Mouse (Mus musculus) natural killer cell, adult 2 months (primary cell): ENCODE results near the gene Kif1b.
"Not testable (repeated sequence)": the region's sequence is repeated elsewhere in the genome, so short reads cannot be mapped to it uniquely, and the experiment has no call there.

Source experiments
- DNase-seq, 2 experiments: peaks; one replicate each; pipeline ENCODE4 v3.0.0; 2022; ENCODE audit warnings: low spot score in 2 of 2

The Kif1b gene

DNA sequence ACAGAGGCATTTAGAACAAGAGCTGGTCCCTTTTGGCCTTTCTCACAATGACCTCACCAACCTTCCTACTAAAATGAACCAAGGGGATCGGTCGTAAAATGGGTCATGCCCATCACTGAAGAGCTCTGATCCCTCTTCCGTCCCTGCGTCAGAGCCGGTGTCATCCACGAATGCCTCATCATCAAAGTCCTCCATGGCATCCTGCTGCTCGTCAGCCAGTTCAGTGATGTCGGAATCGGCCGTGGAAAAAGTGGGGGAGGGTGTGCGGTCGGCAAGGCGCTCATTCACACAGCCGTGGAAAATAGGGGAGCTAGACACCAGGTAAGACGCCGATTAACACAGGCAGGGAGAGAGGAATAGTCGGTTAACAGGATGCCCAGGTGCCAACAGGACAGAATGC lies 87.0 kb downstream of the Kif1b start:
- no peak for DNase-seq

DNA sequence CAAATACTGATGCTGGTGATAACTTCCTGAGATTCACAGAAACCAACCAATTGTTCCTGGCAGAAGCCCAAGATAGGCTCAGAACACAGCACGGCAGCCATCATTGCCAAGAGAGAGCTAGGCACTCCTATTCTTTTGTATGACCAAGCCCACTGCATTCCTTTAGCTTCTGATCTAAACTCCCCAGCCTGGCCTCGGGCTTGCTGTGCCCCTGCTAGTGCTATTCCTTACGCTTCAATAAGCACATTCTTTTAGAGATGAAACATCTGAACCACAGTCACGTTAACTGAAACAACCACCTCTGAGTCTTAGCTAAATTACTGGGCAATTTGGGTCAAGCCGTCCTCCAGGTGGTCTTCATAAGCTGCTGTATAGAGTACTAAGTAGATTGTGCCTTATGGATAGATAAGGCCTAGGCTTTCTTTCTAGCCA lies 87.4 kb downstream of the Kif1b start:
- no peak for DNase-seq

DNA sequence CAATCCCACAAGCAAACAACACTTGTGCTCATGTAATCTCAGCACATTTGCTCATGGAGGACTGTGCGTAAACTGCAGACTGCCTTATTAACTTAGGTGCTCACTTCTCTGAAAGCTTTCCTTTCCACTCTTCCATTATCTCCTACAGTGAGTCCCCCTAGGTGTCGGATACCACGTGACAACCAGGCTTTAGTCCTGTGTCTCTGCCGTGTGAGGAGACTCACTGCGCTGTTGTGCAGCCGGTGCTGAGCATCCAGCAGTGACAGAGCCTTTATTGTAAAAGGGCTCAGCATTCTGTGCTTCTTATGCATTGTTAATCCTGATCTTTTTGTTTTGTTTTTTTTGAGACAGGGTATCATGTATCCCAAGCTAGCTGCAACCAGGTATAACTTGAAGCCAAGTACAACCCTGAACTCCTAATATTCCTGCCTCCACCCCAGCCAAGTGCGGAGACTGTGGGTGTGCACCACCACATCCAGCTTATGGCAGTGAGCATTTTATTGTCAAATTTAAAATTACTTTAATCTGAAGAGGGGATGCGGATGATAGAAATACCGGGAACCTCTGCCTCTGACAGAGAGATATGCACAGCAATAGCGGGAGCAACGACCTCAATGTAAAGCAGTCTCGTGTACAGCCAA lies 88.0 kb downstream of the Kif1b start:
- DNase-seq: no peak

DNA sequence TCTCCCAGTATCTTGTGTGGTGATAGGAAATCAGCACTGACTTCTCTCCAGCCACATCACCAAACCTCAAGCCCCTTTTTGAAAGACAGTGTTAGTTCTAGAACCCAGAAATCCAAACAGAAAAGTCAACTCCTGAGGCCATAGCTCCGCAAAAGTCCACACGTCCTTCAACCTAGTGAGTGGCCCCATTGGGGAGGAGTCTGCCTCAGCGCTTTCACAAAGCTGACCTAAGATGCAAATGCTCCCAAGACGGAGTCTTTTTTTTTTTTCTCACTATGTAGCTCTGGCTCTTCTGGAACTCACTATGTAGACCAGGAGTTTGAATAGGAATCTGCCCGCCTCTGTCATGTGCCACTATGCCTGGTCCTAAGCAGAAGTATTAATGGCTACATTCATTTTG lies 89.0 kb downstream of the Kif1b start:
- DNase-seq: no peak

DNA sequence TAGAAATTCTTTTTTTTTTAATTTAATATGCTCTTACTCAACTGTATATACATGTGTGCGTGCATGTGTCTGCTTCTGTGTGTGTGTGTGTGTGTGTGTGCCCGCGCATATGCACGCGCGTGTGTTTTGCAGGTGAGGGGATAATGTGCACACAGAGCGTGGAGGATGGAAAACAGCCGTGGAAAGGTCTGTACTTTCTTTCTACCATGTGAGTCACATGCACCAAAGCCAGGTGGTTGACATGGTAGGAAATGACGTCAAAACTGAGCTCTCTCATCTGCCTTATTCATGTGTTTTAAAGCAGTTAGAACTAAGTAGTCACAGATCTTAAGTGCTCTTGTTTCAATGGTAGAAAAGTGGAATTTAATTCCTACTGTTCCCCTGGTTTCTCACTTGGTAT lies 91.5 kb downstream of the Kif1b start:
- no peak for DNase-seq

DNA sequence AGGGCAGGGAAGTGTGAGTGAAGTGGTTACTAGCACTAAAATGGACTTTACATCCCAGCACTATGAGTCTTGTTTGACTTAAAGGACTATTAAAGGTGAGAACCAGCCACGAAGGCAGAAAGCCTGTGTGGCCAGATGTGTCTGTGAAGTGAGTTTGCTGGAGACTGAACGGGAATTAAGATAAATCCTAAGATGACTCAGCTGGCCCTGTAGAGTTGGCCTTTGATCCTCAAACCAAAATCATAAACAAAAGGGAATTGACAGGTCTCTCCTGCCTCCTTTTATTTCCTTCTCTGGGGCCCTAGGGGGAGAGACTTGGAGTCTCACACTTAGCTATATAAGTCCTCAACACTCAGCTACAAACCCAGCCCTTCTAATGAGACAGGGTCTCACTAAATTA lies 92.1 kb downstream of the Kif1b start:
- no peak for DNase-seq

DNA sequence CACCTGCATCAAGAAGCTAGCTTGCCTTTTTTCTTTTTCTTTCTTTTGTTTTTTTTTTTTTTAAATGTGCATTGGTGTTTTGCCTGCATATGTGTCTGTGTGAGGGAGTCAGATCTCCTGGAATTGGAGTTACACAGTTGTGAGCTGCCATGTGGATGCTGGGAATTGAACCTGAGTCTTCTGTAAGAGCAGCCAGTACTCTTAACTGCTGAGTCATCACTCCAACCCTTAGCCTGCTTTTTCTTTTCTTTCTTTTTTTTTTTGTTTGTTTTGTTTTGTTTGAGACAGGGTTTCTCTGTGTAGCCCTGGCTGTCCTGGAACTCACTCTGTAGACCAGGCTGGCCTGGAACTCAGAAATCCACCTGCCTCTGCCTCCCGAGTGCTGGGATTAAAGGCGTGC lies 93.0 kb downstream of the Kif1b start:
- DNase-seq: not testable (repeated sequence)

DNA sequence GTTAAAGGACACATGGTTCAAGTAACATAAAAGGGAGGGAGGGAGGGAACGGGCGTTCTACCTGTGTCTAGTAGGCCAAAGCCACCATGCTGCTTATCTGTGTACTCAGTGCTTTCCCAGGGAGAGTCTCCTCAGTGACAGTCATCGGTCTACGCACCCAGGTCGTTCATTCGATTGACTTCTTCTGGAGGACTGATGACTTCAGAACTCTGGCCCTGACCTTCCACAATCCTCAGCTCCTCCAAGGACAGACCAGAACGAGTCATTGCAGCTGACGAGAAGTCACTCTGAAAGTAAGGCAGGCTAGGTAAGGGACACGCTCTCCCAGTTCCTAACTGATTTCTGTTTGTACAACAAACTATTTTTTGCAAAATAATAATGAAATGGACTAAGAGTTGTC lies 94.0 kb downstream of the Kif1b start:
- no peak for DNase-seq

DNA sequence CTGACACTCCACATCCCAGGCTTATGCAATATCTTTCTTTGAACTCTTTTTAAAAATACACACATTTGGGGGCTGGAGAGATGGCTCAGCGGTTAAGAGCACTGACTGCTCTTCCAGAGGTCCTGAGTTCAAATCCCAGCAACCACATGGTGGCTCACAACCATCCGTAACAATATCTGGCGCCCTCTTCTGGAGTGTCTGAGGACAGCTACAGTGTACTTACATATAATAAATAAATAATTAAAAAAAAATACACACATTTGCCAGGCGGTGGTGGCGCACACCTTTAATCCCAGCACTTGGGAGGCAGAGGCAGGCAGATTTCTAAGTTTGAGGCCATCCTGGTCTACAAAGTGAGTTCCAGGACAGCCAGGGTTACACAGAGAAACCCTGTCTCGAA lies 96.1 kb downstream of the Kif1b start:
- DNase-seq: peak in 1 of 2 experiments; percentile 12

DNA sequence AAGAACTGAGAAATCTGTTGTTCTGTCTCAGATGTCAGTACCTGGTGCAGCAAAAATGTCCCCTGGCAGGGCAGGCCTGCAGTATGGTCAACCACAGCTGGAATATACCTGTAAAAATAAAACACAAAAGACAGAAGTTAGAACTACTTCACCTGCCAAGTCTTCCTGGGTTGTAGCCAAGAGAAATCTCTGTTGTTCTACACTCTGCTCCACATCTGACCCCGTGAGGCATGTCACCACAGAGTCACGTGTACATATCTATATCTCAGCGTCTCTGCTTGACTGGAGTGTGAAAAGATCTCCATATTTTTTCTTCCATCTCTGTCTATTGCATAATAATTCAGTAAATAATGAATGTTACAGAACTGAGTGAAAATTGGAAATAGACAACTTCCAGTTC lies 105.0 kb downstream of the Kif1b start:
- no peak for DNase-seq

DNA sequence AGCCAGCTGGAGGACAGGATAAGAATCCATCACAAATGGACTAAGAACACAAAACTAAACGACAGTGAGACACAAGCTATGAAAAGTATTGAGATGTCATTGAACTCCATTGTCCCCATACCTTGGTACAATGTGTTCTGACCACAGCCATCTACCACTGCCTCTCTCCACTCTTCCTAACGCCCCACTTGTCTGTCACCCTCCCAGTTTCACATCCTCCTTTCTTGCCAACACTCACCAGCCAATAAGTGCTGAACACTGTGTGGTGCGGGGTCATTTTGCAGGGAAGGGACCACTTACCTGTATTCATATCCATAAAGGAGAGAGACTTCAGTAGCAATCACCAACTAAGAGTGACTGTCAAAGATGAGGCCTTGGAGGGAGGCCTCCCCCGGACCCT lies 106.4 kb downstream of the Kif1b start:
- DNase-seq: no peak

DNA sequence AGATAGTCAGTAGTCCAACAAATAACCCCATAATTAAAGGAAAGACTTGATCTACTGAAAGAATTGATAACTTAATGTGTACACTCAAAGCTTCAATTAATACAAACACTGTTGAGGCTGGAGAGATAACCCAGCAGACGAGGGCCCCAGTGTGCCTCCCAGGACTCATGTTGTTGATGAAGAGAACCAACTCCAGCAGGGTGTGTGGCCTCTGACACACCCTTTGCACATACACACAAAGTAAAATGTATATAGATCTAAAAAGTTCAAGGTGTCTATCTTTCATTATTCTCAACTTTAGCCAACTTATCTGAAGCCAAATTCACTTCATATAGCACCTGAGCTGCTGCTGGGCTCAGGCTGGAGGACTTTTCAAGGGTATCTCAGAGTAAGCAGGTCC lies 110.3 kb downstream of the Kif1b start:
- DNase-seq: no peak

DNA sequence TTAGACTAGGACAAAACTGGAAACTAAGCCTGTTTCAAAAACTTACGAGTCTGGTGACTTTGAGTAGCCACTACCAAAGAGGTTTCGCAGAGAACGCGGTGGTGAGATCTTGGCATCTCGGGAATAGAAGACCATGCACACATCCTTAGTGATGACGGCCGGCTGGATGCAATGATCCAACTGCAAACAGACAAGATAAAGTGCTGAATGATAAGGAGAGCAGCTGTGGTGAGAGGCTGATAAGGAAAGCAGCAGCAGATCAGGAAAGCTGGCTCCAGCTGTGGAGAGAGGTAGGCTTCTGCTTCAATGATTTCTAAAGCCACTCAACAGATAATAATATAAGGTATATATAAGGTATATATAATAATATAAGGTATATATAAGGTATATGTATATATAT lies 116.4 kb downstream of the Kif1b start:
- no peak for DNase-seq

DNA sequence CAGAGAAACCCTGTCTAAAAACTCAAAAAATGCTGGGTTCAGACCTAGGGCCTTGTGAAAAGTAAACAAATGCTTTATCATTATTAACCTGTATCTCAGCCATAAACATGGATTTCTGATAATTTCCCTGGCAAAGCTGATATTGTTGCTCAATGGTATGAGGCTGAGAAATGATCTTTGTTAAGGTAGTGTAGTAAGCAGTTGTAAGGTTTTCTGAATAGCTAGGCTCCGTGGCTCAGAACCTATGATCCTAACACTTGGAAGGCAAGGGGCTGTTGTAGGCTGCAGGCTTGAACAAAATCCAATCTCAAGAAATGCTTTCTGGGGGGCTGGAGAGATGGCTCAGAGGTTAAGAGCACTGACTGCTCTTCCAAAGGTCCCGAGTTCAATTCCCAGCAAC lies 118.9 kb downstream of the Kif1b start:
- no peak for DNase-seq

DNA sequence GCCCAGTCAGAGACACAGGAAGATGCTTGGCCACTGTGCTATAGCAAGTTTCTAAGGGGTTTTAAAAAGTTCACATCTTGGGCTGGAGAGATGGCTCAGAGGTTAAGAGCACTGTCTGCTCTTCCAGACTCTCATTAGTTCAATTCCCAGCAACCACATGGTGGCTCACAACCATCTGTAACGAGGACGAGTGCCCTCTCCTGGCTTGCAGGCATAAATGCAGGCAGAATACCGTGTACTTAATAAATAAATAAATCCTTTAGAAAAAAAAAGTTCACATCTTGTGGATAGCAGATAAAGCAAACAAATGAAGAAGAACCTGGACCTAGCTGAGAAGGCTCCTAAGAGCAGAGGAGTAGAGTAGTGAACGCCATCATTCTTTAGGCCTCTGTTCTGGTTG lies 124.7 kb downstream of the Kif1b start:
- DNase-seq: peak in 1 of 2 experiments; percentile 19

DNA sequence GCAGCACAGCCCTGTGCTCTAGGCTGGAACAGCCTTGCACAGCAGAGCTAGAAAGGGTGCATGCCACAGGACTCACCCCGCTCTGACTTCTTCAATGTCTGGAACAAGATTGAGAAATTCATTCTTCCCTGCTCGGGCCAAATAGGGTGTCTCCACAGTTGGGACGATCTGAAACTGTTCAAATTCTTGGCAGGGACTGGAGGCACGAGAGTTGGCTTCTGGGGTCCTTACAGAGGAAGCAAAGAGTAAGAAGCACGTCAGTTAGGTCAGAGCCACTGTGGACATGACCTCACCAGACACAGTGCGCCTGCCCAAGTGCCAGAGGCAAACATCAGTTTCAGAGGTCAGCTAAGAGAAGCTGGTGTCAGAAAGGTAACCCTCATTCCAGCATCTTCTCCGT lies 125.3 kb downstream of the Kif1b start:
- DNase-seq: no peak

DNA sequence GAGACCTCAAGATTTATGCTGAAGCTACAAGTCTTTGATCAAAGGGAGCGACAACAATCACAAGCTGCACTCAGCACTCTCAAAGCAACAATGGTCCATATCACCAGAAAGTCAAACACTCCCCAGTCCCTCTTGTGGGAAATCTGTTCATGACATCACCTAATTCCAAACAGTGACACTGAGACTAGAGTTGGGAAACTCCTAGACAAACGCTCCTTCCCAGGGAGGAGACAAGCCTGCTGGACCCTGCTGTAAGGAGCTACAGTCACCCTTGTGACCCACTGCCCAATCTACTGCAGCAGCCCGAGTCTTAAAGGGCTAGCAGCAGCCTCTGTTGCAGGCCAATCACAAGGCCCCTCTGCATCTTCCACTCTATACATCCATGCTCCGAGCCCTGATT lies 127.9 kb downstream of the Kif1b start:
- DNase-seq: no peak

DNA sequence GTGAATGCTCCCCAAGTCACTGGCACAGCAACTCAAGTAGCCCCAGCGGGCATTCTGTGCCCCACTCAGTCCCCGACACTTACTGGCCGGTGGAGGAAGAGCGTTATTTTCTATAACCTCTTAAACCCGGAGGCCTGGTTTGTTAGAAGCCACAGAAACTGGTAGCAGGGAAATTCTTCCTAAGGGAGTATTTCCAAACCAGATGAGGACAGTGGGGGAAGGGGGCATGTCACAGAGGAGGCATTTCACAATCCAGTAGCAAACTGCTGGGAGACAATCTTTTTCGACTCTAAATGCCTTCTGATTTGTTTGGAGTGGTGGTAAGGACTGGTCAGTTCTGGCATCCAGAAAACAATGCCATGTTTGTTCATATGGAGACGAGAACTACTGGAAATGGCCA lies 128.3 kb downstream of the Kif1b start:
- no peak for DNase-seq

DNA sequence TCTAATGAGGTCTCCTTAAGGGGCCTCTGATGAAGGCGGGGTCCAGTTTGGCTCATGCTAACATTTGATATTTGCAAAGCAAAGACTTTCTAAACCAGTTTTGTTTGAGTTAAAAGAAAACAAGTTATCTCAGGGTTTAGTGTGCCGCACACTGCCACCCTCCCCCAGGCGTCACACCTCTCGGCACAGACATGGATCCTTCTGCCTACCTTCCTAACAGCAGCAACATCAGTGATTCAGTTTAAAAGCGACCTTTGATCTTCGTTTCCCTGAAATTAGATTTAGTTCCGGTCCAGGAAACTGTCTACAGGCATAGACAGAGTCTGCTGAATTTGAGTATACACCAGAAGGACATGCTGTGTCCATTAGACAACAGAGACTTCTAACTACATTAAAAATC lies 129.2 kb downstream of the Kif1b start:
- no peak for DNase-seq

DNA sequence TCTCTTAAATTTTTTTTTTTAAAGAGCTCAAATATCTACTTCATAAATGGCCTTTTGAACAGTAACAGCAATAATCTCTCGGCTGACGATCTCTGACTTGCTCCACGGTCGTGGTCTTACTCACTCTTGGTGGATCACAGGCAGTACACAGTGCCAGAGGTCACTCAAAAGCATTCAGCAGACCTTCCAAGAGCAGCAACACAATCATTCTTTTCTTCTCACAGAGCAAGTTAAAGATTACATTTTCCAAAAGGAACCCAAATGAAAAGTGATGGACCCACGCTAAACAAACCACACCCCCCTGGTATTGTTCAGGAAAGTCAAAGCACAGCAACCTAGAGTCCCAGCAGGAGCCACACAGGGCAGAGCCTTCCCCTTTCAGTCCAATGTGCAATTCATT lies 130.4 kb downstream of the Kif1b start:
- no peak for DNase-seq

DNA sequence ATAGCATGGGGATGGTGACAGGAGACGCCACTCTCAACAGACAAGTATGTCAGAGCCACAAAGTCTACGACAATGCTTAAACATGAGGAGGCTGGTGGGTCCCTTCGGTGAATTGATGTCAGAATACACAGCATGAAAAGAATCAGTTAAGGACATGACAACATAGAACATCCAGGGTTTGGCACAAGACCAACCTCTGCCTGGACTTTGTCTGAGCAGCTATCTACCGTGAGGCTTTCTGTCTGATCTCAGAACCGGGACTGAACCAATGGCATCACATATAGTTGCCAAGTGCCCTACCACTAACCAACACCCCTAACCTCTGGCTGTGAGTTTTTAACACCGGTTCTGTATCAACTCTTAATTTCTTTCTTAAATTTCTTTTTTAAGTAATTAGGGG lies 130.8 kb downstream of the Kif1b start:
- DNase-seq: no peak

DNA sequence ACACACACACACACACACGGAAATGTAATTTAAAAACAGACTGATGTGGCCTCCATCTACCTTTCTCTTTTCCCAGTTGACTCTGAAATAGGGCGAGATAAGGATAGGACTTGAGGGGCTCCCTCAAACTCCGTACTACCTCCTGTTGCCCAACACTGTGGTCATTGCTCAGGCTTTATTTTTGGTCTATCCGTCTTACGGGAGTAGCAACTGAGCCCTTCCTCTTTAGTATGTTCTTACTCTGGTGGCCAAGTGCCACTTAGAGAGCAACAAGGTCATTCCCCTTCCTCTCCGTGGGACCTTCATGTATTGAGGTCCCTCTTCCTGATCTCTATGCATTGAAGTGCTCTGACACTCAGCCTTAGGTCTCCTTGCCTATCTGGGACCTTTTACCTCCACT lies 133.8 kb downstream of the Kif1b start:
- DNase-seq: no peak

DNA sequence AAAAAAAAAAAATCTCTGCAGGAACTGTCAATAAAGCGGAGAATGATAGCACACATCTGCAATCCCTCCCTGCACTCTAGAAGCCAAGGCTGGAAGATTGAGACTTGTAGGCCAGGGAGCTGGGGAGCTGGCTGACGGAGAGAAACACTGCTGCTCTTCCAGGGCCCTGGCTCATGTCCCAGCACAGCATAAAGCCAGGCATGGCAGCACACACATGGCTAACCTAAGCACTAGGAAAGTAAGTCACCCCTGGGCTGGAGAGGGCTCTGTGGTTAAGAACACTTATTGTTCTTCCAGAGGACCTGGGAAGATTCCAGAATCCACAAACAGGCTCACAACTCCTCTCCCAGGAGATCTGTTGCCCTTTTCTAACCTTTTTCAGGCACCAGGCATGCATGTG lies 134.8 kb downstream of the Kif1b start:
- no peak for DNase-seq

DNA sequence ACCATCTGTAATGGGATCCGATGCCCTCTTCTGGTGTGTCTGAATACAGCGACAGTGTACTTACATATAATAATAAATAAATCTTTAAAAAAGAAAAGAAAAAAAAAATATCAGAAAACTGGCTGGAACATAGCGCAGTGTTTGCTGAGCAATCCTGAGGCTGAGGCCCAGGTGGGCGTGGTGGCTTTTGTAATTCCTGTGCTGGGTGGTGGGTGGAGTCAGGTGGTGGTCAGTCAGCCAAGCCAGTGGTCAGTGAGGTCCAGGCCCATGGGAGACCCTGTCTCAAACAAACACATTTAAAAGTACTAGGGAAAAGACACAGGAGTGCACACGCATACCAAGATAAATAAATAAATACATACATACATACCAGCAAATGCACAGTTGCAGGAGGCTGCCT lies 135.4 kb downstream of the Kif1b start:
- no peak for DNase-seq

DNA sequence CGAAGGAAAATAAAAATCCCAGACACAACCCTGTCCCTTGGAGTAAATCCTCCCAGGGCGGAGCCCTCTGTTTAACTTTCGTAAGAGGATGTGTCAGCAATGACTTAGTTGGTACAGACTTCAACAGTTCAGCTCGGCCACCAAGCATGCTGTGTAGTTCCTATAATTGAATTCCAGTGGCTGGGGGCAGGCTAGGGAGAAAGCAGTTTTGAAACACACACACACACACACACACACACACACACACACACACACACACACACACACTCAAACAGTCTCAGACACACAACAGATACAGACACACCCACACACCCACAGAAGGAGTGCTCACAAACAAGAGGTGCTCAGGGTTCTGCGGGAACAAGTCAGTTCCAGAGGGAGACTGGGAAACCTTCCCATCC lies 135.9 kb downstream of the Kif1b start:
- no peak for DNase-seq
